Mouse (Mus musculus) forebrain, postnatal 0 days (tissue): Measurements from ENCODE around the gene Mgll. TPM values are rescaled to one million over a fixed set of nuclear protein-coding genes. Genes with fewer than 3 reads are reported as not detected.

Experiments
- ATAC-seq: fragments of 200-750 bp; cut with Nextera tagmentation; 2 replicates; pipeline ENCODE4 v1.8.0; 2017; ENCODE audit warnings: mild to moderate bottlenecking, moderate library complexity
- DNase-seq: peaks from one replicate; pipeline ENCODE4 v3.0.0-alpha.2; 2015
- H3K27ac ChIP-seq: fragments of 300-500 bp; sonication (generic); 2 replicates; pipeline ENCODE4 v1.5.1; 2014; ENCODE audit warnings: low read depth, mild to moderate bottlenecking, antibody characterized with exemption, low read length, moderate library complexity, mixed read lengths
- H3K27me3 ChIP-seq: fragments of 300-500 bp; sonication (generic); 2 replicates; pipeline ENCODE4 v1.6.1; 2014; ENCODE audit warnings: mild to moderate bottlenecking, low read length, mixed read lengths; ENCODE audit not compliant: insufficient read depth
- H3K36me3 ChIP-seq: fragments of 300-500 bp; sonication (generic); 2 replicates; pipeline ENCODE4 v1.6.1; 2014; ENCODE audit warnings: mild to moderate bottlenecking, moderate library complexity; ENCODE audit not compliant: insufficient read depth
- H3K4me1 ChIP-seq: fragments of 300-500 bp; sonication (generic); 2 replicates; pipeline ENCODE4 v1.6.1; 2014; ENCODE audit warnings: antibody characterized with exemption; ENCODE audit not compliant: insufficient read depth
- H3K4me2 ChIP-seq: fragments of 300-500 bp; sonication (generic); 2 replicates; pipeline ENCODE4 v1.6.1; 2014; ENCODE audit warnings: low read depth, mild to moderate bottlenecking, moderate library complexity
- H3K4me3 ChIP-seq: fragments of 300-500 bp; sonication (generic); 2 replicates; pipeline ENCODE4 v1.5.1; 2014; ENCODE audit warnings: low read depth, low read length, mixed read lengths
- H3K9ac ChIP-seq: fragments of 300-500 bp; sonication (generic); 2 replicates; pipeline ENCODE4 v1.6.1; 2014; ENCODE audit warnings: mild to moderate bottlenecking
- H3K9me3 ChIP-seq: fragments of 300-500 bp; sonication (generic); 2 replicates; pipeline ENCODE4 v1.6.1; 2016; ENCODE audit warnings: low read length
- CTCF ChIP-seq: sonication (generic); IDR thresholded peaks from 2 replicates; pipeline ENCODE4 v1.5.1; 2016; ENCODE audit warnings: antibody characterized with exemption, control low read depth, low read depth
- WGBS: fragments of 180-500 bp; shearing (Covaris S2); extraction: QIAGEN DNeasy Blood & Tissue Kit; methylation state at CpG from one replicate; pipeline ENCODE4 v1.1.7; 2014; 5-methylcytosine and 5-hydroxymethylcytosine counted together
- polyA plus RNA-seq: library from polyadenylated mRNA; unstranded; fragments of >200 nt; fragmentation: Nextera tagmentation; extraction: Ambion mirVana; gene quantifications from 2 replicates; pipeline ENCODE4 v1.2.1, GENCODE M21; 2015
- total RNA-seq: library from RNA; depleted of rRNA; stranded (reverse); fragments of >200 nt; gene quantifications from 2 replicates; pipeline ENCODE4 v1.2.3, GENCODE M21; 2014

Mgll gene
- total and polyA plus RNA-seq, 2 experiments from 2014 or later = 35.1 to 60.7 TPM

DNA sequence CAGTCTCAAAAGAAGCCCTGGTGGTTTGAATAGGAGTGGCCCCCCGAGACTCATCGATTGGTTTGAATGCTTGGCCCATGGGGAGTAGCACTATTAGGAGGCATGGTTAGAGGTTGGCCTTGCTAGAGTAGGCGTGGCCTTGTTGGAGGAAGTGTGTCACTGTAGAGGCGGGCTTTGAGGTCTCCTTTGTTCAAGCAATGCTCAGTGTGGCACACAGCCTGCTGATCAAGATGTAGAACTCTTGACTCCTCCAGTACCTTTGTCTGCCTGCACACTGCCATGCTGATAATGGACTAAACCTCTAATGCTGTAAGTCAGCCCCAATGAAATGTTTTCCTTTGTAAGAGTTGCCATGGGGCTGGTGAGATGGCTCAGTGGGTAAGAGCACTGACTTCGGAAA is 108.5 kb downstream of the Mgll start:
- no peak overlapping the region for H3K27ac ChIP-seq
- H3K4me2 ChIP-seq = no peak overlapping the region
- no peak for TF ChIP-seq CTCF
- H3K4me1 ChIP-seq = 0 out of 2 replicates have a peak, but pooled peaks cover under 1% of the 10 kb centered on the region
- 71% methylated on average over 5 of the region's 5 CpGs for WGBS
- no peak overlapping the region for H3K4me3 ChIP-seq
- no peaks in the 10 kb centered on the region for H3K27me3 ChIP-seq
- H3K36me3 ChIP-seq = peaks cover 24% of the 10 kb centered on the region
- no peaks in the 10 kb centered on the region for H3K9me3 ChIP-seq
- DNase-seq (no peak), ATAC-seq (peak; percentile 60; the same call in 1 of the 2 replicates)
- no peak overlapping the region for H3K9ac ChIP-seq

DNA sequence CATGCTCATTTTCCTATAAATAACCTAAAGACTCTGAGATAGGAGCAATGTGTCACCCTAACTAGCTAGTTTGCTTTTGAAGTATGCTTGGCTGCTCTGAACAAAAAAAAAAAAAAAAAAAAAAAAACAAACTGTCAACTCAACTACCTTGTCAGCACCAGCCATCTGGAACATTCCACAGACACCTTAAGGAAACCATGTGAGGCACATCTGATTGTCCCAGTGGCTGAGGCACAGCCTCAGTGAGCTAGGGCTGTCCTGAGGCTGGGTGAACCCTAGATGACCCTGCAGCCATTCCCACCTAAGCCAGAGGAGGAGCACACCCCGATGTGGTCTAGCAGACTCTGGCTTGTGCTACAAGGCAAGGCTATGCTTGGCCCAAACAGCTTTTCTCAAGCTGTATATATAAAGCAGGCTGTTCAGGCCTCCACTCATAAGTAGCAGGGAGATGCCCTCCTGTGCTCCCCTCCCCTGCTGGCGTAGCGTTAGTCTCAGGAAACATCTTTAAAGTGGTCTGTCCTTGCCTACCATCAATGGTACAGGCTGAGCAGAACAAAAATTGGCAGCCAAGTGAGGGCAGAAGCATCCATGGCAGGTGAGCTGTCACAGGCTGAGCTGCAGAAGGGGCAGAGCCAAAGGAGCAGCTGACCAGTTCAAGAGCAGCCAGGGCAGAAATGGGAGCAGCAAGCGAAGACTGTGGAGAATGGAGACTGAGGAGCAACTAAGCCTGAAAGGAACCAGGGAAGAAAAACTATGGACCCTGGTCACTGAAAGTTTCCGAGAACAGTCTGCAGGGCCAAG is 109.3 kb downstream of the Mgll start:
- no peak for ATAC-seq
- DNase-seq = no peak
- H3K4me1 ChIP-seq = no peaks in the 10 kb centered on the region
- H3K27me3 ChIP-seq = no peaks in the 10 kb centered on the region
- H3K27ac ChIP-seq = no peak overlapping the region
- no peak overlapping the region for H3K9ac ChIP-seq
- H3K36me3 ChIP-seq = peaks cover 32% of the 10 kb centered on the region
- H3K4me3 ChIP-seq = no peak overlapping the region
- WGBS = 86% methylated on average over 5 of the region's 5 CpGs
- H3K9me3 ChIP-seq = no peaks in the 10 kb centered on the region
- TF ChIP-seq CTCF = no peak
- no peak overlapping the region for H3K4me2 ChIP-seq

DNA sequence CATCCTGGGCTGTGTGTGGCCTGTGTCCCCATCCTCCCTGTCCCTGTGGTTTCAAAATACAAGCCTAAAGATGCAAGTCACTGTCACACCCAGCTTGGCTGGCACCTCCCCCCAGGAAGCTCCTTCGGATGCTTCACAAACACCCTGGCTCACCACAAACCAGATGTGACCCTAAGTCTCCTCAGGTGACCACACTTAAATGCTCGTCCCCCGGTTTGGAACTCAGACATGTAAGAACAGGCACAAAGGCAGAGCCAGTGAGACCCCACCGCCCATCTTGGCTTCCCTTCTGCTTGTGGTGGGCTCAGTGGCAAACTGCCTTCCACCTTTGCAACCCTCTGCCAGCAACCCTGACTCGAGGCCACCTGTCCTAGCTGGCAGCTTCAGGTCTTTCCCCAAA is 110.8 kb downstream of the Mgll start:
- Histone ChIP-seq H3K4me3 (no peak overlapping the region), H3K4me2 (no peak overlapping the region), H3K4me1 (no peaks in the 10 kb centered on the region), H3K36me3 (peaks cover 40% of the 10 kb centered on the region), H3K27ac (no peak overlapping the region), H3K9ac (no peak overlapping the region), H3K27me3 (no peaks in the 10 kb centered on the region), H3K9me3 (no peaks in the 10 kb centered on the region)
- WGBS = 84% methylated on average over 5 of the region's 5 CpGs
- DNase-seq (no peak), ATAC-seq (no peak)
- TF ChIP-seq CTCF = no peak

DNA sequence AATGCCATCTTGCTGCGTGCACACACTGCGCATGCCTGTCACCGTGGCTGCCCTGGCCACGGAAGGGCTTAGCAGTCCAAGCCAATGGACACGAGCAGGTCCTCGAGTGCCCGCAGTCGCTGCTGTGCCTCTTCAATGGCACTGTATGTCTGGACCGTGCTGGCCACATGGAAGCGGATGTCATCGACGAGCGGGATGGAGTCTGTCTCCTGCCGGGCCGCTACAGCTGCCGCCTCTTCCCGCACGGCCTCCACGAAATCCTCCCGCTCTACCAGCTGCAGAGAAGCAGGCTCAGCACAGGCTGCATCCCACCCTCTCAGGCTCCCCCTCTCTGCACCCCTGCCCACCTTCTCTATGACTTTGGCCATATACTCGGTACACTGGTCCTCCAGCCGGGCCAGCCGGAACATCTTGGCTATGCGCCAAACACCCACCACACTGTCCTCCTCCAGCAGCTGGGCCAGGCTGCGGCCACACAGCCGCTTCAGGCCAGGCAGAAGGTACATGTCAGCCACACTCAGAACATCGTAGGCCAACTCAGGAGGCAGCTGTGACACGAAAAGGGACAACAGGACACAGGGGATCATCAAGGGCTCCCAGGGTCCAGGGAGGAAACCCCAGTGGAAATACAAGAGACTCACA is 112.1 kb downstream of the Mgll start:
- ATAC-seq (no peak), DNase-seq (no peak)
- Histone ChIP-seq H3K4me3 (no peak overlapping the region), H3K4me2 (no peak overlapping the region), H3K9ac (no peak overlapping the region), H3K27me3 (no peaks in the 10 kb centered on the region), H3K27ac (no peak overlapping the region), H3K4me1 (peaks cover 12% of the 10 kb centered on the region), H3K36me3 (peaks cover 40% of the 10 kb centered on the region), H3K9me3 (no peaks in the 10 kb centered on the region)
- 89% methylated on average over 28 of the region's 28 CpGs for WGBS
- TF ChIP-seq CTCF = no peak

DNA sequence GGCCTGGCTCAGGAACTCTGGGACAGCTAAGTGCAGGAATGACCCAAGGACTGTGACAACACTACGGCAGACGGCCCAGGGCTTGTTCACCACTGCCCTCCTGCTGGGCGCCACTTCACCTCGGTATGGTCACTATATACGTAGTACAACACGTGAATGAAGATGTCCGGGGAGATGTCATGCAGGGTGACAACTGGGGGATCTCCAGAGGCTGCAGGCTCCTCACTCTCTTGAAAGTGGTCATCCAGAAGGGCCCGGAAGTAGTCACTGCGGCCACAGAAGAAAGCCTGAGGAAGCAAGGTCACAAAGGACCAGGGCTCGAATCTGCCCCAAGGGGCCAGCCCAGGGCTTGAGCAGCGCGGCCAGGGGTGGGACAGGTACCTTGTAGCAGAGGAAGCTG is 113.8 kb downstream of the Mgll start:
- H3K9me3 ChIP-seq = no peaks in the 10 kb centered on the region
- peaks cover 12% of the 10 kb centered on the region for H3K4me1 ChIP-seq
- H3K4me2 ChIP-seq = no peak overlapping the region
- H3K27ac ChIP-seq = no peak overlapping the region
- no peaks in the 10 kb centered on the region for H3K27me3 ChIP-seq
- peaks cover 40% of the 10 kb centered on the region for H3K36me3 ChIP-seq
- H3K4me3 ChIP-seq = no peak overlapping the region
- H3K9ac ChIP-seq = no peak overlapping the region
- 89% methylated on average over 12 of the region's 12 CpGs for WGBS
- ATAC-seq (no peak), DNase-seq (no peak)
- TF ChIP-seq CTCF = no peak

DNA sequence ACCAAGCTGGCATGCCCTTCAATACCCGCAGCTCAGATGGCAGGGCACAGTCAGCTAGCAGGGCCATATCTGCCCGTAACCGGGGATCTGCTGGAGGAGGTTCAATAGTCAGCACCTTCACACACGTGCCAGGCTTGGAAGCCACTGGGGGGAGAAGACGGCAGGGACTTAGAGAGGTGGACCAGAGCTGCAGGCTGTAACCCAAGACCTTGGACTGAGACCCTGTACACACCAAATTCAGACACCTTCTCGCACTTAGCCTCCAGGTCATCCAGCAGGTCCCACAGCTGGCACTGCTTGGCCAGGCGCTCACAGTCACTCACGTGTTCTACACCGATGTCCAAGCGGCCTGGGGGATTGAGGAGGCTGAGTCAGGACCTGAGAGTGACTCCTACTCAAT is 114.4 kb downstream of the Mgll start:
- Histone ChIP-seq H3K27ac (no peak overlapping the region), H3K4me3 (no peak overlapping the region), H3K9ac (no peak overlapping the region), H3K9me3 (no peaks in the 10 kb centered on the region), H3K4me1 (peaks cover 12% of the 10 kb centered on the region), H3K27me3 (no peaks in the 10 kb centered on the region), H3K4me2 (no peak overlapping the region), H3K36me3 (peaks cover 40% of the 10 kb centered on the region)
- no peak for DNase-seq
- no peak for TF ChIP-seq CTCF
- ATAC-seq = no peak
- 93% methylated on average over 10 of the region's 10 CpGs for WGBS
